Mouse (Mus musculus) forebrain, embryonic 12.5 days (tissue): ENCODE measurements around the gene Zfp248. TPM values are rescaled to one million over a fixed set of nuclear protein-coding genes. Genes with fewer than 3 reads are reported as not detected.

Experiments used
- ATAC-seq: fragments of 200-750 bp; cut with Nextera tagmentation; 2 replicates; pipeline ENCODE4 v1.8.0; 2017; ENCODE audit warnings: moderate TSS enrichment; ENCODE audit not compliant: low FRiP score
- H3K27ac ChIP-seq: fragments of 300-500 bp; sonication (generic); 2 replicates; pipeline ENCODE4 v1.5.1; 2016; ENCODE audit warnings: mild to moderate bottlenecking
- H3K27me3 ChIP-seq: fragments of 300-500 bp; sonication (generic); 2 replicates; pipeline ENCODE4 v1.6.1; 2016; ENCODE audit warnings: mild to moderate bottlenecking
- H3K36me3 ChIP-seq: fragments of 300-500 bp; sonication (generic); replicated peaks from 2 replicates; pipeline ENCODE4 v1.6.1; 2016; ENCODE audit warnings: mild to moderate bottlenecking
- H3K4me1 ChIP-seq: fragments of 300-500 bp; sonication (generic); 2 replicates; pipeline ENCODE4 v1.6.1; 2016
- H3K4me2 ChIP-seq: fragments of 300-500 bp; sonication (generic); 2 replicates; pipeline ENCODE4 v1.6.1; 2016; ENCODE audit warnings: mild to moderate bottlenecking, moderate library complexity
- H3K4me3 ChIP-seq: fragments of 300-500 bp; sonication (generic); replicated peaks from 2 replicates; pipeline ENCODE4 v1.5.1; 2016; ENCODE audit warnings: mild to moderate bottlenecking
- H3K9ac ChIP-seq: fragments of 300-500 bp; sonication (generic); 2 replicates; pipeline ENCODE4 v1.6.1; 2016; ENCODE audit warnings: mild to moderate bottlenecking
- H3K9me3 ChIP-seq: fragments of 300-500 bp; sonication (generic); 2 replicates; pipeline ENCODE4 v1.6.1; 2016
- WGBS: fragments of 180-500 bp; shearing (Covaris S2); methylation state at CpG from one replicate; pipeline ENCODE4 v1.1.7; 2016; 5-methylcytosine and 5-hydroxymethylcytosine counted together
- microRNA-seq: library from miRNA; unstranded; fragments of <30 nt; microRNA quantifications from one replicate; pipeline ENCODE4, GENCODE M21; 2017
- polyA plus RNA-seq: library from polyadenylated mRNA; unstranded; fragments of >200 nt; fragmentation: Nextera tagmentation; extraction: Ambion mirVana; gene quantifications from 2 replicates; pipeline ENCODE4 v1.2.1, GENCODE M21; 2016

Zfp248 gene
- polyA plus RNA-seq, 1 experiment from 2014 or later: 12.7 TPM

GRCm38 (mm10) chr6:118410428-118410827, 44.9 kb downstream of the Zfp248 start:
- ATAC-seq: no peak
- Histone ChIP-seq H3K4me2 (no peak overlapping the region), H3K27ac (no peak overlapping the region), H3K4me3 (no peak overlapping the region), H3K9ac (no peak overlapping the region), H3K27me3 (no peaks in the 10 kb centered on the region), H3K36me3 (peaks cover 81% of the 10 kb centered on the region), H3K9me3 (no peaks in the 10 kb centered on the region), H3K4me1 (no peaks in the 10 kb centered on the region)
- WGBS: 96% methylated on average over 1 of the region's 1 CpGs

- Histone ChIP-seq H3K27me3 (no peaks in the 10 kb centered on the region), H3K4me2 (no peak overlapping the region), H3K36me3 (peaks cover 81% of the 10 kb centered on the region), H3K27ac (no peak overlapping the region), H3K4me1 (no peaks in the 10 kb centered on the region), H3K4me3 (no peak overlapping the region), H3K9ac (no peak overlapping the region), H3K9me3 (no peaks in the 10 kb centered on the region)
- no peak for ATAC-seq
- WGBS: 92% methylated on average over 5 of the region's 5 CpGs
Observed at GRCm38 (mm10) chr6:118408510-118408909, 46.8 kb downstream of the Zfp248 start.

GRCm38 (mm10) chr6:118406421-118406820, 48.9 kb downstream of the Zfp248 start:
- H3K4me3 ChIP-seq: no peak overlapping the region

GRCm38 (mm10) chr6:118390746-118391145, 64.6 kb downstream of the Zfp248 start:
- no peaks in the 10 kb centered on the region for H3K4me1 ChIP-seq

More at GRCm38 (mm10) chr6:118406421-118406820, 48.9 kb downstream of the Zfp248 start:
- no peak for ATAC-seq
- no peaks in the 10 kb centered on the region for H3K4me1 ChIP-seq
- H3K9ac ChIP-seq: no peak overlapping the region
- no peaks in the 10 kb centered on the region for H3K27me3 ChIP-seq
- H3K36me3 ChIP-seq: peaks cover 78% of the 10 kb centered on the region
- no peak overlapping the region for H3K4me2 ChIP-seq
- no peak overlapping the region for H3K27ac ChIP-seq
- WGBS: 88% methylated on average over 4 of the region's 4 CpGs
- no peaks in the 10 kb centered on the region for H3K9me3 ChIP-seq

GRCm38 (mm10) chr6:118385962-118386361, 69.4 kb downstream of the Zfp248 start:
- Histone ChIP-seq H3K4me3 (no peak overlapping the region), H3K4me2 (no peak overlapping the region), H3K9me3 (no peaks in the 10 kb centered on the region), H3K27ac (no peak overlapping the region), H3K36me3 (peaks cover 62% of the 10 kb centered on the region), H3K27me3 (no peaks in the 10 kb centered on the region), H3K4me1 (no peaks in the 10 kb centered on the region), H3K9ac (no peak overlapping the region)
- no peak for ATAC-seq
- WGBS: 87% methylated on average over 3 of the region's 3 CpGs

More at GRCm38 (mm10) chr6:118390746-118391145, 64.6 kb downstream of the Zfp248 start:
- peaks cover 70% of the 10 kb centered on the region for H3K36me3 ChIP-seq
- ATAC-seq: no peak
- H3K4me2 ChIP-seq: no peak overlapping the region
- H3K27ac ChIP-seq: no peak overlapping the region
- H3K27me3 ChIP-seq: no peaks in the 10 kb centered on the region
- no peaks in the 10 kb centered on the region for H3K9me3 ChIP-seq
- H3K4me3 ChIP-seq: no peak overlapping the region
- no peak overlapping the region for H3K9ac ChIP-seq

- no peak for ATAC-seq
- Histone ChIP-seq H3K27me3 (peaks cover 11% of the 10 kb centered on the region; the same call in 1 of the 2 replicates), H3K9ac (no peak overlapping the region), H3K4me1 (peaks cover 5% of the 10 kb centered on the region; the same call in 1 of the 2 replicates), H3K4me3 (no peak overlapping the region), H3K4me2 (no peak overlapping the region), H3K9me3 (no peaks in the 10 kb centered on the region), H3K36me3 (peaks cover 36% of the 10 kb centered on the region), H3K27ac (no peak overlapping the region)
- WGBS: 80% methylated on average over 4 of the region's 4 CpGs
Observed at GRCm38 (mm10) chr6:118381234-118381633, 74.1 kb downstream of the Zfp248 start.

GRCm38 (mm10) chr6:118380630-118381029, 74.7 kb downstream of the Zfp248 start:
- Histone ChIP-seq H3K9me3 (no peaks in the 10 kb centered on the region), H3K4me1 (peaks cover 5% of the 10 kb centered on the region; the same call in 1 of the 2 replicates), H3K4me2 (no peak overlapping the region), H3K27me3 (peaks cover 14% of the 10 kb centered on the region; the same call in 1 of the 2 replicates), H3K4me3 (no peak overlapping the region), H3K27ac (no peak overlapping the region), H3K36me3 (peaks cover 36% of the 10 kb centered on the region), H3K9ac (no peak overlapping the region)
- 72% methylated on average over 3 of the region's 3 CpGs for WGBS
- ATAC-seq: no peak

- Histone ChIP-seq H3K9ac (no peak overlapping the region), H3K27me3 (peaks cover 18% of the 10 kb centered on the region), H3K4me3 (no peak overlapping the region), H3K4me2 (peak overlapping the region; percentile 3; the same call in 1 of the 2 replicates), H3K9me3 (no peaks in the 10 kb centered on the region), H3K4me1 (peaks cover 5% of the 10 kb centered on the region; the same call in 1 of the 2 replicates), H3K36me3 (peaks cover 30% of the 10 kb centered on the region), H3K27ac (no peak overlapping the region)
- 32% methylated on average over 20 of the region's 20 CpGs for WGBS
- ATAC-seq: peak; percentile 85
Observed at GRCm38 (mm10) chr6:118379451-118380167, 75.7 kb downstream of the Zfp248 start.

GRCm38 (mm10) chr6:118377611-118378010, 77.7 kb downstream of the Zfp248 start:
- H3K4me3 ChIP-seq: no peak overlapping the region
- H3K4me2 ChIP-seq: no peak overlapping the region
- peaks cover 18% of the 10 kb centered on the region for H3K27me3 ChIP-seq
- H3K9me3 ChIP-seq: no peaks in the 10 kb centered on the region
- ATAC-seq: no peak
- peaks cover 10% of the 10 kb centered on the region; the same call in 1 of the 2 replicates for H3K36me3 ChIP-seq
- no peak overlapping the region for H3K27ac ChIP-seq
- H3K9ac ChIP-seq: no peak overlapping the region
- H3K4me1 ChIP-seq: peaks cover 5% of the 10 kb centered on the region; the same call in 1 of the 2 replicates
- 69% methylated on average over 7 of the region's 10 CpGs for WGBS

Small RNA genes within 50 kb of the gene (microRNA-seq; reads per million reads assigned to microRNA genes)
- not detected for gene Gm25953

Other genes with a start within 250 kb of the Zfp248 start
- 45.4 and 46.2 TPM in 2 replicates for gene Bms1, start 36.1 kb downstream of the Zfp248 start, polyA plus RNA-seq
- 8.5 and 9.7 TPM in 2 replicates for gene Zfp9, start 23.8 kb upstream of the Zfp248 start, polyA plus RNA-seq
- gene Ankrd26, start 106.7 kb upstream of the Zfp248 start, polyA plus RNA-seq: 25.8 and 26.3 TPM in 2 replicates